Mouse (Mus musculus): ENCODE data around the gene 1600014C10Rik. TPM values are rescaled to one million over a fixed set of nuclear protein-coding genes. Genes with fewer than 3 reads are reported as not detected.
A peak's percentile ranks its signal among the peaks of the same experiment; 100 is the strongest.

Gene 1600014C10Rik
- total RNA-seq, 2 experiments from 2014 or later = 18.6 to 19.2 TPM

GRCm38 (mm10) chr7:38179896-38180295 lies 3.1 kb upstream of the 1600014C10Rik start:
- intact Hi-C loops (cut with DNase I) = loop anchor here (5.0 kb wide), 1 partner anchor 92 kb away; the partner anchor contains the start of gene Pop4

DNA sequence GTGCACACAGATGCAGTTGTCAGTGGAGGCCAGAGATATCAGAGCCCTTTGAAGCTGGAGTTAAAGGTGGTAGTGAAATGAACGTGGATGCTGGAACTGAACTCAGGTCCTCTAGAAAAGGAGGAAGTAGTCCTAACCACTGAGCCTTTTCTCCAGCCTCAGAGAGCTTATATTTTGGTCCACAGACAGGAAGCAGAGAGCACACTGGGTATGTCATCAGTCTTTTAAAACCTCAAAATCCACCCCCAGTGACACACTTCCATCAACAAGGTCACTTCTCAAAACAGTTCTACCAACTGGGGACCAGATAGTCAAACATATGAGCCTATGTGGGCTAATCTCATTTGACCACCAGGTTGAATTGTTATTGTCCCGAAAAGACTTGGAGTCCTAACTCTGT lies 1.7 kb upstream of the 1600014C10Rik start:
- no peak for DNase-seq (ENCODE audit: extremely low spot score in 1 of 2, low spot score in 2 of 2)
- intact Hi-C loops (cut with DNase I) = loop anchor here (5.0 kb wide), 1 partner anchor 91 kb away; the partner anchor contains the start of gene Pop4

More at GRCm38 (mm10) chr7:38179896-38180295, 3.1 kb upstream of the 1600014C10Rik start:
- no peak for DNase-seq (ENCODE audit: extremely low spot score in 1 of 2, low spot score in 2 of 2)

DNA sequence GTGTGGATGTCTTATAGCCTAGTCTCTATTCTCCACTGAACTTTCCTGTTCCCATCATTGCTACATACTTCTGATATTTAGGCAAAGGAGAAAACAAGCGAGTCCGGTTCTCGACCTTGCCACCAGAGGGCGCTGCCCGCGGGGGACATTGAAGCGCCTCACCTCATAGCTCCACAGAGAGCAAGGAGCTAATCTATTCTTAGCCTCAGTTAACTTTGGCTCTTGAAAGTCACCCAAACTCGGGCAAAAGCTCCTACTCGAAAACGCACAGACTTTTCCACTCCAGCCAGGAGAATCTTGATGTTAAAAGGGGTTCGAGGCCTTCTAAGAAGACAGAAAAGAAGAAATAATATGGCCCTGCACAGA lies 438 bp upstream of the 1600014C10Rik start:
- intact Hi-C loops (cut with DNase I) = loop anchor here (2.0 to 5.0 kb wide), 2 partner anchors 18 to 90 kb away; partner anchors contain the start of gene Pop4
- DNase-seq (ENCODE audit: extremely low spot score in 1 of 2, low spot score in 2 of 2) = peak; percentile 48 to 85

- peak; percentile 75 to 89 for DNase-seq (ENCODE audit: extremely low spot score in 1 of 2, low spot score in 2 of 2)
- intact Hi-C loops (cut with DNase I) = loop anchor here (2.0 to 5.0 kb wide), 2 partner anchors 17 to 88 kb away; partner anchors contain the start of gene Pop4
These were observed 846 bp downstream of the 1600014C10Rik start for GRCm38 (mm10) chr7:38183709-38184417.

DNA sequence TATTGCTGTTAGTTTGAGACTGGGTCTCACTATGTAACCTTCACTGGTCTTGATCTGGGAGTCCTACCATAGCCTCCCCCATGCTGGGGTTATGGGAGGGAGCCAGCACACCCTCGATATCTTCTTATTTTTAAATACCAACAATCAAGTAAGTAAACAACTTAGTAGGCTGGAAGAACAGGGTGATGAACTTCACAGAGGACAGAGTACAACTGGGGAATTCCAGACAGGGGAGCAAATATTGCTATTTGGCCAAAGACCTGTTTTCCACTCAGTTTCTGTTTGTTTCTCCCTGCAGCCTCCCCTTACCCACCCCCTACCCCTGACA lies 1.4 kb downstream of the 1600014C10Rik start:
- intact Hi-C loops (cut with DNase I) = loop anchor here (5.0 kb wide), 1 partner anchor 88 kb away; the partner anchor contains the start of gene Pop4
- DNase-seq (ENCODE audit: extremely low spot score in 1 of 2, low spot score in 2 of 2) = no peak

GRCm38 (mm10) chr7:38184786-38185185 lies 1.8 kb downstream of the 1600014C10Rik start:
- intact Hi-C loops (cut with DNase I) = loop anchor here (5.0 kb wide), 1 partner anchor 88 kb away; the partner anchor contains the start of gene Pop4
- no peak for DNase-seq (ENCODE audit: extremely low spot score in 1 of 2, low spot score in 2 of 2)

DNA sequence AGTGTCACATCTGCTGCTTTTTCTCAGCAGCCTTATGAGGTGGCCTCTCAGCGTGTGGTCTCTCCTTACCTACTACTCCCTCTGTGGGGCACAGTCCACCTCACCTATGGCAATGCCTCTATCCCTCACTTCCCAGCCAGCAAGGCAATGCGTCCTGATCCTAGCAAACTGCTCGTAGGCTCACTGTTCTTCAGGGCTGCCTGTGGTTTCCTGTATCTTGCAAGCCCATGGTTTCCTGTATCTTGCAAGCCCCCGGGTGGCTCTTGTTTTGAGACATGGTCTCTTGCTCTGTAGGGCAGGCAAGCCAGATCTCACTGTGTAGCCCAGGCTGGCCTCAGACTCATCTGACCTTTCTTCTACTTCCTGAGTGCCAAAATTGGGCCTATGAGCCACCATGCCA lies 3.8 kb downstream of the 1600014C10Rik start:
- DNase-seq (ENCODE audit: extremely low spot score in 1 of 2, low spot score in 2 of 2) = no peak
- intact Hi-C loops (cut with DNase I) = no loop called here

DNA sequence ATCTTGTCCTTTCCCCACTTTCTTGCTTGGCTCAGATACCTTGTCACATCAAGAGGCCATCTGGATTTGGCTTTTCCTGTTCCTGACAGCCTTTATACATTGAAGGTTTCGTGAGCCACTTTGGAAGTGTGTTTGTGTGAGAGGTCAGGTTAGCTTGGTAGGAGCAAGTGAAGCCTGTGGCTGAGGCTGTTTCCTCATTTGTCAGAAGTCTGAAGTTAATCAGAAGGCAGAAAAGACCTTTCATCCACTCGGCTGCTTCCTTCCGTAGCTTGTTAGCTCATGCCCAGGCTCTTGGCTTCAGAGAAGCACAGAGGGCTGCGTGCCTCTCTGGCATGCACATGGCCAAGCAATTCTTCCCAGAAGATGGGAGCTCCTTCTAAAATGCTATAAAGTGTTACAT lies 4.8 kb downstream of the 1600014C10Rik start:
- no peak for DNase-seq (ENCODE audit: extremely low spot score in 1 of 2, low spot score in 2 of 2)
- intact Hi-C loops (cut with DNase I) = no loop called here

- intact Hi-C loops (cut with DNase I) = no loop called here
- DNase-seq (ENCODE audit: extremely low spot score in 1 of 2, low spot score in 2 of 2) = no peak
These were observed 5.5 kb downstream of the 1600014C10Rik start for GRCm38 (mm10) chr7:38188281-38189075.

- peak in 1 of 2 experiments; percentile 47 for DNase-seq (ENCODE audit: extremely low spot score in 1 of 2, low spot score in 2 of 2)
- intact Hi-C loops (cut with DNase I) = no loop called here
These were observed 6.3 kb downstream of the 1600014C10Rik start for GRCm38 (mm10) chr7:38189136-38189982.

GRCm38 (mm10) chr7:38190056-38190835 lies 7.2 kb downstream of the 1600014C10Rik start:
- intact Hi-C loops (cut with DNase I) = no loop called here
- DNase-seq (ENCODE audit: extremely low spot score in 1 of 2, low spot score in 2 of 2) = no peak

DNA sequence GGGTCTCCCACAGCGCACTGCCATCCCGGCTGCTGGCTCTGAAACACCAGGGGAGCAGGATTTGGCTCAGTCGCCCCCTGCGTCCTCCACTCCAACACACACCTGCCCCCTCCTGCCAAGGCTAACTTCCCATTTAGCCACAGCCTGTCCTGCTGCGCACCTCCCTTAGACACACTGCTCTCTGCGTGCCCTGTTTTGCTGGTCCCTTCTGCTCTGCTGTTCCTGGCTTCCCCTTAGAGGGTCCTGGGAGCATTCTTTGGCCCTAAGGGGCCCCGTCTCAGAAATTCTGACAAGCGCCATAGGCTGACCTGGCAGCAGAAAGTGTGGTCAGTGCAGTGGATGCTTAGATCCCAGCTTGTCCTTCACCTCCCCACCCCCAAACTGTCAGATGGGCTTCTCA lies 8.1 kb downstream of the 1600014C10Rik start:
- intact Hi-C loops (cut with DNase I) = no loop called here
- DNase-seq (ENCODE audit: extremely low spot score in 1 of 2, low spot score in 2 of 2) = no peak

DNA sequence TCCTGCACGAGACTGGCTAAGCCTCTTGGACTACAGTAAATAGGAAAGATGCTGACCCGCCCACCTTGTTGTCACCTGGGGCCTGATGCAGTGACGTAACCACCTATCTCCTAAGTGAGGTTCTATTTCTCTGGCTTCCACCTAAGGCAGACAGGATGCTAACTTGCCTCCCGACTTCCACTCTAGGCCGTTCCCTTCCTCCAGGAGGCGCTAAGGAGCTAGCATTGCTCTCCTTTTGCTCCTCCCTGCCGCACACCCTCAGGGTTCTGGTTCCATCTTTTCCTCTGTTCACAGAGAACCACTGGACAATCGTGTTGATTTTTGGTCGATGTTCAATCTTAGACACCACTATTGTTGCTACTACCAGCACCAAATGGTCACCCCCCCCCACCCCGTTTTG lies 8.6 kb downstream of the 1600014C10Rik start:
- intact Hi-C loops (cut with DNase I) = no loop called here
- no peak for DNase-seq (ENCODE audit: extremely low spot score in 1 of 2, low spot score in 2 of 2)

DNA sequence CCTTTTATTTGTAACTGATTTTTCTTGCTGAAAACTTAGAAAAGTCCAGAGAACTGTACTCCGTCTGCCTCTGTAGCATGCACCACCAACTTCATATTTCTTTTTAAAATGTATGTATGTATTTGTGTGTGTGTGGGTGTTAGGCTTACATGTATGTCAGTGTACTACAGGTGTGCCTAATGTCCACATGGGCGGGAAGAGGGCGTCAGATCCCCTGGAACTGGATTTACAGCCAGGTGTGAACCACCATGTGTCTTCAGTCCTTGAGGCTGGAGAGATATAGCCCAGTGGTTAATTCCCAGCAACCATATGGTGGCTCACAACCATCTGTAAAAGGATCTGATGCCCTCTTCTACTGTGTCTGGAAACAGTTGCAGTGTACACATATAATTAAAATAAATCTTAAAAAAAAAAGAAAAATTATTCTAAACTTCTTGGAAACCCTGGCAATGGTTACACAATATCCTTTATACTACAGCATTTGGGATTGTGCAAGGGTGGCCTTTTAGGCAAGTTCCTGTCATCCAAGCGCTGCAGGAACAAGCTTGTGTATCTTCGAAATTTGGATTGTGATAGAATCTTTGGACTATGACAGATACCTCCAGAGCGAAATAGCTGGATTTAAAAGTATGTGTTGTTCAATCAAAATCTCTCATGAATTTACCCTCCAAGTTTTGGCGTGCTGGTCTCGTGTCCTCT lies 17.0 kb downstream of the 1600014C10Rik start:
- intact Hi-C loops (cut with DNase I) = loop anchor here (2.0 kb wide), 1 partner anchor 17 kb away; the partner anchor contains the start of gene 1600014C10Rik
- no peak for DNase-seq (ENCODE audit: extremely low spot score in 1 of 2, low spot score in 2 of 2)

DNA sequence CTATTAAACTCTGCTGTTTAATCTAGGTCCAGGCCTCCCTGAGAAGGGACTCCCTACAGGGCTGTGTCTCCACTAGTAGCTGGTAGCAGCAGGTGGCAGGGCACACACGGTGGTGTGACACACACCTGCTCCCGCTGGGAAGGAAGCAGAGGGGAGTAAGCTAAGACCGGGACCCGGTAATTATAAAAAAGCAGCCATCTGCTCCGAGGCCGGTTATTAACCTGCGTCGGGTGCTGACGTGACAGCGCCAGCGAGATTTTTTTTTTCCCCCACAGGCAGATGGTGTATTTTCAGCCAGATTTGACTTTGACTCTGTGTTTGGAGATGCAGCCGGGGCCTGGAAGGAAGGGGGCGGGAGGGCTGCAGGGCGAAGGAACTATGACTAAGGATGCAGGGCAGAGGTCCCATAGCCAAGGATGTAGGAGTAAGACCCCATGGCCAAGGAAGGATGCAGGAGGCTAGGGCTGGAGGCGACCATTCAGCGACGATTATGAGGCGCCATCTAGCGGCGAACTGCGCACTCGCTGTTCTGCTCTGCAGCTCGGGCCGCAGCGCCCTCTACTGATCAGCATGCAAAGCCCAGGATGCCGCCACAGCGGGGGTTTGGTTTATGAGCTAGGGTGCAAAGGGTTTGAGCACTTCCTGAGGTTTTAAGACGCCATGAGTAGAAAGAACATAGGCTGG lies 17.7 kb downstream of the 1600014C10Rik start:
- peak; percentile 78 to 91 for DNase-seq (ENCODE audit: extremely low spot score in 1 of 2, low spot score in 2 of 2)
- intact Hi-C loops (cut with DNase I) = loop anchor here (2.0 kb wide), 1 partner anchor 18 kb away; the partner anchor contains the start of gene 1600014C10Rik

GRCm38 (mm10) chr7:38201290-38201658 lies 18.3 kb downstream of the 1600014C10Rik start:
- DNase-seq (ENCODE audit: extremely low spot score in 1 of 2, low spot score in 2 of 2) = no peak

DNA sequence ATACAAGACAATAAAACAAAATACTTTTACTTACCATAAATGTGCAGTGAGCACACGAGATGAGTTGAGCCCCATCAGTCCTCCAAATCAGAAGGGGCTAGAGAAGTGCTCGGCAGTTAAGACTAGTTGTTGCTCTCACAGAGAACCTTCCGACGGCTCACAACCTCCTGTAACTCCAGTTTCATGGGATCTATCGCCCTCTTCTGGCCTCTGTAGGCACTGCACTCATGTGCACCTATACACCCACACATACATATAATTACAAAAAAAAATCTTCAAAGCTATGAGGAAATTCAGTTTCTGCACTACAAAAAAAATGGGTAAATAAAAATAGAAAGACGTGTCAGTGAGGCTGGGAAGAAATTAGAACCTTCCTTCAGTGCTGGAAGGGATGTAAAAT lies 21.3 kb downstream of the 1600014C10Rik start:
- intact Hi-C loops (cut with DNase I) = no loop called here
- no peak for DNase-seq (ENCODE audit: extremely low spot score in 1 of 2, low spot score in 2 of 2)

More at GRCm38 (mm10) chr7:38201290-38201658, 18.3 kb downstream of the 1600014C10Rik start:
- intact Hi-C loops (cut with DNase I) = loop anchor here (2.0 kb wide), 1 partner anchor 18 kb away; the partner anchor contains the start of gene 1600014C10Rik

Data from left cerebral cortex, postnatal 10 days (tissue).